Mouse (Mus musculus): ENCODE data around the gene Kirrel3. TPM values are rescaled to one million over a fixed set of nuclear protein-coding genes. Genes with fewer than 3 reads are reported as not detected.

Gene Kirrel3
- total and polyA plus RNA-seq, 3 experiments = 0.98 TPM; not detected in 2

DNA sequence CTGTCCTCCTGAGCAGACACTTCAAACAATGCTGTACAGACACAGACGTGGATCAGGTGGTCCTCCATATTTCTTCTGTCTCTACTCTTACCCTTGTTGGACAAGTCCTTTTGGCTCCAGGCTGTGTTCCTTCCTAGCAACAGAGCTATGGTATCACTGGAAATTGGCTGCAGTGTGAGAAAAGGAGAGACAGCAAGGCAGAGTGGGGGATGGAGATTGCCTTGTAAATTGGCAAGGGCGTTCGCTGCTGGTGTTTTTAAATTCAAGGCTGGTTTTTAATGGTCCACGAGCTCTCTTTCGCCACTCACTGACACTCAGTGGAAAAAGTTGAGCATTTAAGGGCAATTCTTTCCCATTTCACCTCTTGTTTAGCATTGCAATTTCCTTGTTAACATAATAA, 27.5 kb upstream of the Kirrel3 start:
- H3K9me3 ChIP-seq (replicated peaks) = no peaks in the 10 kb centered on the region
- H3K4me3 ChIP-seq (ENCODE audit: low read depth, low read length) = no peak overlapping the region
- DNase-seq (ENCODE audit: low spot score) (no peak), ATAC-seq (ENCODE audit: extremely low read depth, insufficient number of reproducible peaks, low FRiP score, poor library complexity, severe bottlenecking) (no peak)
- TF ChIP-seq TAL1 (conservative IDR thresholded peaks at IDR 0.05; ENCODE audit: low read depth, low read length) (no peak), POLR2AphosphoS5 (IDR thresholded peaks at IDR 0.05; ENCODE audit: insufficient replicate concordance, low read depth, low read length) (no peak), GATA1 (IDR thresholded peaks at IDR 0.05; ENCODE audit: borderline replicate concordance, low read length) (no peak), GATA2 (IDR thresholded peaks at IDR 0.05; ENCODE audit: borderline replicate concordance, low read depth, low read length) (no peak), CTCF (IDR thresholded peaks at IDR 0.05; ENCODE audit: low read depth, low read length) (no peak)
- no peaks in the 10 kb centered on the region for H3K36me3 ChIP-seq (replicated peaks)
- H3K4me1 ChIP-seq (ENCODE audit: insufficient read depth, low read depth, low read length) = no peaks in the 10 kb centered on the region
- no peaks in the 10 kb centered on the region for H3K27me3 ChIP-seq (ENCODE audit: insufficient read depth, low read length)

DNA sequence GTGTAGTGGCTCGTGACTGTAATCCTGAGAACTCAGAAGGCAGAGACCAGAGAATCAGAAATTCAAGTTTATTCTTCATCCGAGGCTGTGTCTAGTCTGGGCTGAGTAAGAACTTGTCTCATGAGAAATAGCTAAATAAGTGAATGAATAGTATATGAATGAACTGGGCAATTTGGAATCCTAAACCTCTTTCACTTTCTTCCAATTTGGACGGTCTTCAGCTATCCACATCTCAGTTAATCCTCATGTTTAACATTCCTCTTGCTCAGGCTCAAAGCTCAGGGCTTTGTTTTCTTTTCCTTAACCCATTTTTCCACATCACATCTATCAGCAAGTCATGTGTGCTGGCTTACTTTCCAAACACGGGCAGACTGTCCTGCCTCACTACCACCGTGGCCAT, 25.7 kb upstream of the Kirrel3 start:
- no peak for TF ChIP-seq POLR2AphosphoS5 (IDR thresholded peaks at IDR 0.05; ENCODE audit: insufficient replicate concordance, low read depth, low read length)
- TF ChIP-seq TAL1 (conservative IDR thresholded peaks at IDR 0.05; ENCODE audit: low read depth, low read length) = no peak
- TF ChIP-seq CTCF (IDR thresholded peaks at IDR 0.05; ENCODE audit: low read depth, low read length) = no peak
- TF ChIP-seq GATA1 (IDR thresholded peaks at IDR 0.05; ENCODE audit: borderline replicate concordance, low read length) = no peak
- TF ChIP-seq GATA2 (IDR thresholded peaks at IDR 0.05; ENCODE audit: borderline replicate concordance, low read depth, low read length) = no peak
- Histone ChIP-seq H3K4me3 (ENCODE audit: low read depth, low read length) (no peak overlapping the region), H3K9me3 (replicated peaks) (no peaks in the 10 kb centered on the region), H3K4me1 (ENCODE audit: insufficient read depth, low read depth, low read length) (no peaks in the 10 kb centered on the region), H3K27me3 (ENCODE audit: insufficient read depth, low read length) (no peaks in the 10 kb centered on the region), H3K36me3 (replicated peaks) (no peaks in the 10 kb centered on the region)
- DNase-seq (ENCODE audit: low spot score) = no peak
- ATAC-seq (ENCODE audit: extremely low read depth, insufficient number of reproducible peaks, low FRiP score, poor library complexity, severe bottlenecking) = no peak

DNA sequence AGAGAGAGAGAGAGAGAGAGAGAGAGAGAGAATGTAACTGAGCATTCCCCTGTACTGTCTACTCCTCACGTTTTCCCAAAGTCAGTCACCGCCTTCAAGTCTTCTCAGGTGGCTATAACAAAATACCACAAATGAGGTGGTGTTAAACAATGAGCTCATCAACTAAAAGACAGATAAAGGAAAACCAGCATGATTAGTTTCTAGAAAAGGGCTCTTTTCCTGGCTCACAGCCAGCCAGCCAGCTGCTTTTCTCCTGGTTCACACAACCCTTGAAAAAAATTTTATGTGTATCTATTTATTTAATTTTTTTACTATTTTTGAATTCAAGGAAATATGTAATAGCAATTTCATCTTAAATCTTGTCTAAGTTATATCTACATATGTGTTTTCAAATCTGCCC, 22.0 kb upstream of the Kirrel3 start:
- no peaks in the 10 kb centered on the region for H3K36me3 ChIP-seq (replicated peaks)
- ATAC-seq (ENCODE audit: extremely low read depth, insufficient number of reproducible peaks, low FRiP score, poor library complexity, severe bottlenecking) (no peak), DNase-seq (ENCODE audit: low spot score) (no peak)
- H3K4me3 ChIP-seq (ENCODE audit: low read depth, low read length) = no peak overlapping the region
- H3K9me3 ChIP-seq (replicated peaks) = no peaks in the 10 kb centered on the region
- H3K27me3 ChIP-seq (ENCODE audit: insufficient read depth, low read length) = no peaks in the 10 kb centered on the region
- H3K4me1 ChIP-seq (ENCODE audit: insufficient read depth, low read depth, low read length) = no peaks in the 10 kb centered on the region
- no peak for TF ChIP-seq GATA2 (IDR thresholded peaks at IDR 0.05; ENCODE audit: borderline replicate concordance, low read depth, low read length)

DNA sequence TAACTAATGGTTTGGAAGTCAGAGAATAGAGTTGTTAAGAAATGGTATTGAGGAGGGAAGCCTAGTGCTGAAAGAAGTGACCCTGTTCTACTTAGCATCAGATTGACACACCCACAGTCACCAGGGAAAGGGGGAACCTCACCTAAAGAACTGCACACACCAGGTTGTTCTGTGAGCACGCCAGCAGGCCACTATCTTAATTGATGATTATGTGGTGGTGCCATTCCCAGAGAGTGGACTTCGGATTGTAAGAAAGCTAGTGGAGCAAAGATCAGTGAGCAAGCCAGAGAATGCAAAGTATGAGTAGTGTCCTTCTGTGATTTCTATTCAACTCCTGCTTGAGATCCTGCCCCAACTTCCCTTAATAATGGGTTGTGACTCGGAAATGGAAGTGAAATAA, 19.6 kb upstream of the Kirrel3 start:
- H3K4me1 ChIP-seq (ENCODE audit: insufficient read depth, low read depth, low read length) = no peaks in the 10 kb centered on the region
- H3K9me3 ChIP-seq (replicated peaks) = no peaks in the 10 kb centered on the region
- no peaks in the 10 kb centered on the region for H3K27me3 ChIP-seq (ENCODE audit: insufficient read depth, low read length)
- no peak overlapping the region for H3K4me3 ChIP-seq (ENCODE audit: low read depth, low read length)
- no peak for ATAC-seq (ENCODE audit: extremely low read depth, insufficient number of reproducible peaks, low FRiP score, poor library complexity, severe bottlenecking)
- TF ChIP-seq TAL1 (conservative IDR thresholded peaks at IDR 0.05; ENCODE audit: low read depth, low read length) = no peak
- TF ChIP-seq GATA2 (IDR thresholded peaks at IDR 0.05; ENCODE audit: borderline replicate concordance, low read depth, low read length) = no peak
- TF ChIP-seq GATA1 (IDR thresholded peaks at IDR 0.05; ENCODE audit: borderline replicate concordance, low read length) = no peak
- TF ChIP-seq CTCF (IDR thresholded peaks at IDR 0.05; ENCODE audit: low read depth, low read length) = no peak
- TF ChIP-seq POLR2AphosphoS5 (IDR thresholded peaks at IDR 0.05; ENCODE audit: insufficient replicate concordance, low read depth, low read length) = no peak
- no peaks in the 10 kb centered on the region for H3K36me3 ChIP-seq (replicated peaks)
- DNase-seq (ENCODE audit: low spot score) = no peak

DNA sequence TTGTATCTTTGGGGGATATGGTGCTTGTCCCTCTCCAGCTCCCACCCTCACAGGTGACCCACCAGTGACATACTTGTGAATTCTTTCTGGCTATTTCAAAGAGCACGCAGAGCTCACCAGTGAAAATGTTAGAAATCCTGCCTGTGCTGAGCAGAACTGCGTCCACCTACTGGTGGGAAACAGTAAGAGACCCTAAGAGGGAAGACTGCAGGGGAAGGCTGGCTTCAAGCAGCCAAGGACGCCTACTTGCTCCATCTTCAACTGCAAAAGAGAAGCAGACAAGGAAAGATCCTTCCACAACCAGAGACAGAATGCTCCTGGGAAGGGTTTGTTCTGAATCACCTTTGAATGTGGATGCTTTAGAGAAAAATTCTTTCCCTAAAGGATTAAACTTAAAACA, 16.5 kb upstream of the Kirrel3 start:
- no peaks in the 10 kb centered on the region for H3K27me3 ChIP-seq (ENCODE audit: insufficient read depth, low read length)
- no peak for ATAC-seq (ENCODE audit: extremely low read depth, insufficient number of reproducible peaks, low FRiP score, poor library complexity, severe bottlenecking)
- no peaks in the 10 kb centered on the region for H3K4me1 ChIP-seq (ENCODE audit: insufficient read depth, low read depth, low read length)
- no peaks in the 10 kb centered on the region for H3K9me3 ChIP-seq (replicated peaks)
- TF ChIP-seq GATA2 (IDR thresholded peaks at IDR 0.05; ENCODE audit: borderline replicate concordance, low read depth, low read length) (no peak), GATA1 (IDR thresholded peaks at IDR 0.05; ENCODE audit: borderline replicate concordance, low read length) (no peak), CTCF (IDR thresholded peaks at IDR 0.05; ENCODE audit: low read depth, low read length) (no peak), TAL1 (conservative IDR thresholded peaks at IDR 0.05; ENCODE audit: low read depth, low read length) (no peak), POLR2AphosphoS5 (IDR thresholded peaks at IDR 0.05; ENCODE audit: insufficient replicate concordance, low read depth, low read length) (no peak)
- no peak for DNase-seq (ENCODE audit: low spot score)
- no peaks in the 10 kb centered on the region for H3K36me3 ChIP-seq (replicated peaks)
- no peak overlapping the region for H3K4me3 ChIP-seq (ENCODE audit: low read depth, low read length)

DNA sequence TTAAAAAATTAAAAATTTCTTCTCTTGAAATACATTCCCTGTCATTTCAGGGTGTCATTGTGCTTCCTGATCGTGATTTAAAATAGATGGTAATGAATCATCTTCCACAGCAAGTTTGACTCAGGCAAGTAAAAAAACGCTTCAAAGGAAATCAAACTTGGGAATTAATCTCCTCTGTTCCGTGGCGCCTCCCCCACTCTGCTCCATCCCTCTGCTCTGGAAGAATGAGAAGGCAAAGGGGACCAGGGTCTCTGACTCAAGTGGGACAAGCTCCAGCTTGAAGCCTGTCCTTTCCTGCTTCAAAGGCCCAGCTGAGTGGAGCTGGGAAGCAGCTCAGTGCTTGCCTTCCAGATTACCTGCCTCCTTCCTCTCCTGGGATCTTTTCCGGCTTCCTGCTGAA, 9.5 kb upstream of the Kirrel3 start:
- TF ChIP-seq GATA1 (IDR thresholded peaks at IDR 0.05; ENCODE audit: borderline replicate concordance, low read length) (no peak), CTCF (IDR thresholded peaks at IDR 0.05; ENCODE audit: low read depth, low read length) (no peak), GATA2 (IDR thresholded peaks at IDR 0.05; ENCODE audit: borderline replicate concordance, low read depth, low read length) (no peak), POLR2AphosphoS5 (IDR thresholded peaks at IDR 0.05; ENCODE audit: insufficient replicate concordance, low read depth, low read length) (no peak), TAL1 (conservative IDR thresholded peaks at IDR 0.05; ENCODE audit: low read depth, low read length) (no peak)
- Histone ChIP-seq H3K4me1 (ENCODE audit: insufficient read depth, low read depth, low read length) (no peaks in the 10 kb centered on the region), H3K9me3 (replicated peaks) (no peaks in the 10 kb centered on the region), H3K4me3 (ENCODE audit: low read depth, low read length) (no peak overlapping the region), H3K27me3 (ENCODE audit: insufficient read depth, low read length) (no peaks in the 10 kb centered on the region), H3K36me3 (replicated peaks) (no peaks in the 10 kb centered on the region)
- no peak for DNase-seq (ENCODE audit: low spot score)
- ATAC-seq (ENCODE audit: extremely low read depth, insufficient number of reproducible peaks, low FRiP score, poor library complexity, severe bottlenecking) = no peak

DNA sequence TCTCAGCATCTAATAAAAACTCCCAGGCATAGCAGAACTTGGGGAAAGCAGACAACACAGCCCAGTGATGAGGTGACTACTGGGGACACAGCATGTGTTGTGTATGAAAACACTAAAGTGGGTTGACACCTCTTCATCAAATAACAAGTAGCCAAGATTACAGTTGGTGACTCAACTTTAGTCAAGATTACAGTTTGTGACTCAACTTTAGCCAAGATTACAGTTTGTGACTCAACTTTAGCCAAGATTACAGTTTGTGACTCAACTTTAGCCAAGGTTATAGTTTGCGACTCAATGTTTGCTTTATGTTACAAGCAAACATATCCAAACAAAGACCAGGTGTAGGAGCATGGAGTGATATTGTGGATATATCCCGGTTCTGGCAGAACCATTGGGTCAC, 7.2 kb upstream of the Kirrel3 start:
- Histone ChIP-seq H3K36me3 (replicated peaks) (no peaks in the 10 kb centered on the region), H3K4me1 (ENCODE audit: insufficient read depth, low read depth, low read length) (no peaks in the 10 kb centered on the region), H3K9me3 (replicated peaks) (no peaks in the 10 kb centered on the region), H3K4me3 (ENCODE audit: low read depth, low read length) (no peak overlapping the region), H3K27me3 (ENCODE audit: insufficient read depth, low read length) (no peaks in the 10 kb centered on the region)
- ATAC-seq (ENCODE audit: extremely low read depth, insufficient number of reproducible peaks, low FRiP score, poor library complexity, severe bottlenecking) = no peak
- no peak for TF ChIP-seq GATA1 (IDR thresholded peaks at IDR 0.05; ENCODE audit: borderline replicate concordance, low read length)
- no peak for DNase-seq (ENCODE audit: low spot score)
